Mouse (Mus musculus) hindbrain, embryonic 10.5 days (tissue): ENCODE measurements at regions not wholly inside any gene's neighbourhood (a gene's known extent, or its start where the extent isn't known, plus 50 kb on each side); places are given as distances from the start of the nearest gene placed in this dataset.

Experiments
- DNase-seq: peaks from one replicate; pipeline ENCODE4 v3.0.0-alpha.2; 2017; ENCODE audit warnings: low spot score
- H3K27ac ChIP-seq: fragments of 300-500 bp; sonication (generic); 2 replicates; pipeline ENCODE4 v1.5.1; 2016; ENCODE audit warnings: mild to moderate bottlenecking, moderate library complexity
- H3K27me3 ChIP-seq: fragments of 300-500 bp; sonication (generic); 2 replicates; pipeline ENCODE4 v1.6.1; 2016; ENCODE audit warnings: mild to moderate bottlenecking; ENCODE audit not compliant: poor library complexity, insufficient read depth, severe bottlenecking
- H3K36me3 ChIP-seq: fragments of 300-500 bp; sonication (generic); 2 replicates; pipeline ENCODE4 v1.6.1; 2016; ENCODE audit warnings: mild to moderate bottlenecking, moderate library complexity
- H3K4me1 ChIP-seq: fragments of 300-500 bp; sonication (generic); replicated peaks from 2 replicates; pipeline ENCODE4 v1.6.1; 2016; ENCODE audit warnings: mild to moderate bottlenecking
- H3K4me3 ChIP-seq: fragments of 300-500 bp; sonication (generic); 2 replicates; pipeline ENCODE4 v1.5.1; 2016; ENCODE audit warnings: mild to moderate bottlenecking, moderate library complexity
- H3K9me3 ChIP-seq: fragments of 300-500 bp; sonication (generic); 2 replicates; pipeline ENCODE4 v1.6.1; 2016; ENCODE audit warnings: mild to moderate bottlenecking, moderate library complexity
- WGBS: fragments of 180-500 bp; shearing (Covaris S2); methylation state at CpG from one replicate; pipeline ENCODE4 v1.1.7; 2016; 5-methylcytosine and 5-hydroxymethylcytosine counted together

DNA sequence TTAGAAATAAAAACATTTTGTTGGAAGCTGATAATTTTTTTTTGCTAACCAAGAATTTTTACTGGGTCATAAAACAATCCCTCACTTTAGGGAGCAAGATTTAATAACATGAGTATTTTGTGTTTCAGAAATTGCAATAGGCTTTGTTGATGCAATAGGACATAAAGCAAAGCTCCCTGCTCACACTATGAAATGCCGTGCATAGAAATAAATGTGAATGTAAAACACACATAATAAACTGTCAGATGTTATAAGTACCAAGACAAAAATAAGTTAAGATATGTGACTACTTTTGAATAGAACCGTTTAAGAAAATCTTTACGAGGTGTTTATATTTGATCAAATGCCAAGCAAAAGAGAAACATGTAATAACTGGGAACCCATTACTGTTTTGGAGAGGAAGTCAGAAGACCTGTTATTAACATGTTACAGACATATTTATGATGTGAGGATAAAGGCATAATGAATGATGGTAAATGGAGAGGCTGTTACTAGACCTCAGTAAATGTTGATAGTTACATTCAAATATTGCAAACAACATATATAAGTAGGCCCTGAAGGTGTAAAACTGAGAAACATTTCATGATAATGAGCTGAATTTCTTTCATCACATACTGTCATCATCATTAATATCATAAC is 110.9 kb upstream of the Gm4301 start:
- H3K4me1 ChIP-seq = no peaks in the 10 kb centered on the region
- no peaks in the 10 kb centered on the region for H3K36me3 ChIP-seq
- no peak overlapping the region for H3K27ac ChIP-seq
- no peak overlapping the region for H3K4me3 ChIP-seq
- WGBS = 92% methylated on average over 3 of the region's 3 CpGs
- DNase-seq = no peak
- no peaks in the 10 kb centered on the region for H3K9me3 ChIP-seq
- no peaks in the 10 kb centered on the region for H3K27me3 ChIP-seq

DNA sequence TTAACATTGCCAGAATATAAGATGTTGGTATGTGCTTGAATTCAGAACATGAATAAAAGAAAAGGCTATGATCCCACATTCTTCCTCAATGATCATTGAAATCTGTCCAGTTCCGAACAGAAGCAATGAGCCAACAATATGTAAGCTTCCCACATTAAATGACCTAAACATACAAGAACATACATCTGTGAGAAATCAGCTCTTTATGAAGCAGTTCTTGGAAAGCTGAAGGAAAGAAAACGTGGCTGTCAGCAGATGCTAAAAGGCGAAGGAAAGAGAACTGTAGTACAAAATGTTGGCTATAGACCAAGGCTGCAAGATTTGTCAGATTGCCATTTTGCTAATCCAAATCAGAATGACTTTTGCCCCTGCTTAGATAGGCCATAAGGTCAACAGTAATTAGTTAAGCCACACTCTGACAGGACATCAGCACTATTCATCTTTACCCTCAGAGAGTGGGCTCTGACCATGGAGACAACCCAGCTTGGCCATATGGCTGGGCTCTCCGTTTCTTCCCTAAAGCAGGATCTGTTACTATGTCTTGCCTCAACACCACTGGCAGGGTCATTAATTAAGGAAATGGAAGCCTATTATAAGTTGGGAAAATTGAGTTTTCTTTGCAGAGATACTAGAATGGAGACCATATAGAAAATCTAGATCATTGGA is 76.1 kb upstream of the Gm4301 start:
- no peaks in the 10 kb centered on the region for H3K27me3 ChIP-seq
- no peaks in the 10 kb centered on the region for H3K36me3 ChIP-seq
- 80% methylated on average over 4 of the region's 4 CpGs for WGBS

DNA sequence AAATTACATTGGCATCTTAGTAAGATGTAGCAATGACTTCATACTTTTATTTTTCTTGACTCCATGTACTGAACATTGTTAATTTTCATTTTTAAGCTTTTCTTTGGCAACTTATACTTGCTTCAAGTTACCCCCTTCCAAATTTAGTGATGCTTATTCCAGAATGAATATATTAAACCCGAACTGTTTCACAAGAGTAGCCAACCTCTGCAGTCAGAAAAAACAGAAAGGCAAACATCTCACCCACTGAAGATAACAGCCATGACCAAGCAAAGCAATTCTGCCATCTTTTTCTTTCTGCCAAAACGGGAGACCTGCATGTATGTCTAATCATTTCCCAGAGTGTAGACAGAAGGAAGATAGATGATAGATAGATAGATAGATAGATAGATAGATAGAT is 72.0 kb upstream of the Gm4301 start:
- no peaks in the 10 kb centered on the region for H3K27me3 ChIP-seq
- no peak overlapping the region for H3K4me3 ChIP-seq
- no peaks in the 10 kb centered on the region for H3K9me3 ChIP-seq
- 62% methylated on average over 2 of the region's 2 CpGs for WGBS
- DNase-seq = no peak
- 0 out of 2 replicates have a peak, but pooled peaks cover 5% of the 10 kb centered on the region for H3K4me1 ChIP-seq
- H3K36me3 ChIP-seq = no peaks in the 10 kb centered on the region
- H3K27ac ChIP-seq = no peak overlapping the region

More for the DNA sequence above, 76.1 kb upstream of the Gm4301 start:
- no peak overlapping the region for H3K4me3 ChIP-seq
- H3K27ac ChIP-seq = no peak overlapping the region
- H3K9me3 ChIP-seq = no peaks in the 10 kb centered on the region
- DNase-seq = no peak
- H3K4me1 ChIP-seq = 0 out of 2 replicates have a peak, but pooled peaks cover 5% of the 10 kb centered on the region

DNA sequence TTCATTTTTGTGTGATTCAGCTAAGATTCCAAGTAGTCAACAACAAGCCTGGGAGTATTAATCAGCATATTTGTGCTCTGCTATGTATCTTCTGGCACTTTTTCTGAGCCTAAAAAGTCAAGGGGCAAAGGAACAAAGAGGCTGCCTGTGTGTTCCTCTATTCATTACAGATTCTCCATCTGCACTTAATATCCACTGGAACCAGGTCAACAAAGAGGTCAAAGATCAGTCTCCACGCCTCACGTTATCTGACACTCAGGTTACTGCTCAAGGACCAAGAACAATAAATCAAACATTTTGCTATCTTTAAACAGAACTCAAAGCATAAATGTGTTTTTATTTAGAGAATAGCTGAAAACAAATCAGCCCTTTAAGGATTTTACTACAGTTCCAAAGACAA is 71.4 kb upstream of the Gm4301 start:
- H3K4me3 ChIP-seq = no peak overlapping the region
- WGBS = 8% methylated on average over 2 of the region's 2 CpGs

DNA sequence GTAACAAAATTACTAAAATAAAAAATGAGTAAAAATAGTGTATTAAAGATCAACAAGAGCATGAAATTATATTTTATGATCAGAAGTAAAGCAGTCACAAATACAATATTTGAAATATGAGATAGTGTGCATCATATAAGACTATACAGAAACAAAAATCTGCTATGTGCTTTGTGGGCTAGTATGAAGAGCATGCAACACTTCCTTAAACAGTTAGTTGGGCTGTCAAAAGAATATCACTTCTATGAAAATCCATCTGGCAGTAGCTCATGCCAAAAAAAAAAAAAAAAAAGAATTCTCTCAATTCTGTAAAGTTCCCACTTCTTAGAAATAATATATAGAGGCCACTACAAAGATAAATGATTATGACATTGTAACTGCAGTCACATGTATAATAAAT is 53.0 kb upstream of the Gm4301 start:
- H3K4me1 ChIP-seq = no peaks in the 10 kb centered on the region
- no peak overlapping the region for H3K4me3 ChIP-seq
- no peaks in the 10 kb centered on the region for H3K9me3 ChIP-seq
- H3K36me3 ChIP-seq = no peaks in the 10 kb centered on the region
- no peak for DNase-seq
- H3K27ac ChIP-seq = no peak overlapping the region
- H3K27me3 ChIP-seq = no peaks in the 10 kb centered on the region

More for the DNA sequence above, 71.4 kb upstream of the Gm4301 start:
- Histone ChIP-seq H3K9me3 (no peaks in the 10 kb centered on the region), H3K27ac (no peak overlapping the region), H3K27me3 (no peaks in the 10 kb centered on the region), H3K4me1 (0 out of 2 replicates have a peak, but pooled peaks cover 5% of the 10 kb centered on the region), H3K36me3 (no peaks in the 10 kb centered on the region)
- DNase-seq = peak; percentile 37
